Mouse (Mus musculus): Measurements from ENCODE around the gene Exoc6b.

DNA sequence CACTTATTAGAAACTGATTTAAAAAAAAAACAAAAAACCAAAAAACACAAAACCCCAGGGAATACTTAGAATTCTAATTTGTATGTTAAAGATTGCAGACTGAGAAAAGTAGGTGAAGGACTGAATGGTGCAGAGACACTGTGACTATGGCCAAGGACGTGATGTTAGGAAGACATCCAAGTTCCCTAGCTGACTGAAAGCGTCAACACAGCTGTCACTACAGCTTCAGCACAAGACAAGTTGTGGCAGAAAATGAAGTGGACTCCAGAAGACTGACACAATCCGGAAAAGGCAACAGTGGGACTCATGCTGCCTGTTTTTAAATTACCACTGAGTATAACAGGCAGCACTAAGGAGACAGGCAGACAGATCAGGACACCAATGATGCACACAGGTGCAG, 417.4 kb downstream of the Exoc6b start:
- TF ChIP-seq CTCF (IDR thresholded peaks at IDR 0.05; ENCODE audit: control insufficient read depth, insufficient read depth, low read length) (no peak), POLR2A (IDR thresholded peaks at IDR 0.05; ENCODE audit: borderline replicate concordance, control insufficient read depth, low read depth, low read length) (no peak)

Measured in bone marrow, adult 2 months (tissue).